Mouse (Mus musculus): ENCODE measurements around the gene Atxn3.
A peak's percentile ranks its signal among the peaks of the same experiment; 100 is the strongest.

The Atxn3 gene

GRCm38 (mm10) chr12:101889351-101889750 lies 68.7 kb downstream of the Atxn3 start:
- DNase-seq (ENCODE audit: low spot score) = peak; percentile 20

GRCm38 (mm10) chr12:101888312-101888711 lies 69.7 kb downstream of the Atxn3 start:
- no peak for DNase-seq (ENCODE audit: low spot score)

- DNase-seq (ENCODE audit: low spot score) = no peak
Measured at GRCm38 (mm10) chr12:101884926-101885325, 73.1 kb downstream of the Atxn3 start.

GRCm38 (mm10) chr12:101876374-101876773 lies 81.7 kb downstream of the Atxn3 start:
- DNase-seq (ENCODE audit: low spot score) = no peak

- DNase-seq (ENCODE audit: low spot score) = peak; percentile 52
Measured at GRCm38 (mm10) chr12:101875107-101875506, 82.9 kb downstream of the Atxn3 start.

Measured in lung, postnatal 25 days (tissue).